Comparison of ENCODE assay signal across 9 mouse cellular contexts in the genomic region with DNA sequence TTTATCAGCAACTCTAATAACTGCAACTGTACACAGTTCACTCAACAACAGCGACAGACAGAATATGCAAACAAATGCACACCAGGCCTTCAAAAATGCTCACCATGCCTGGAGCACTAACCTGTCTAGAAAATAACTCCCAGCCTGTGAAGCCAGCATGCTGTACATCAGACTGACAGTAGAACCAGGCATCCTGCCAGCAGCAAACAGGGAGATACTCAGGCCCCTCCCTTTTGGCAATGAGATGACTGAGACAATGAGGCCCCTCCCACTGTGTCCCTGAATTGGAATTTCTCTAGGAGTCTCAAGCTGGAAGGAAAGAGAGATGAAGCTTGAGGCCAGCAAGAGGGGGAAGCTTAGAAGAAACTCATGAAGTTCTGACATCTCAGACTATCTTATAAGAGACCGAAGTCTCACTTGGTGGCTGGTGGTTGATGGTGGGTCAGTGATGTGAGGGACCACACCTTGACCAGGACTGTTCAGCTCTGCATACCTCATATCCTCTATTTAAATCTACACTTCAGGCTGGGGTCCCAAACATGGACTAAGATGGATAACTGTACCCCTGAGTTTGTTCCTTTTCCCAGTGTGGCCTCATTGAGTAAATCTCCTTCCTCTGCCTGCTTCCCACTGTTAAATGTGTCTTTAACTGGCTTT.
DNase-seq lines count a peak whose midpoint lies in the region; ATAC-seq lines count a peak whose summit lies in the region.
"Had no signal": no experiment of that assay in that cellular context is flagged by ENCODE, and none has a peak within 500 bp of the region (broad histone marks: within the 10 kb centered on the region; RNA-seq: fewer than 3 reads in every experiment).

No protein-coding gene starts in this region.

- H3K9me3 ChIP-seq in heart, embryonic 11.5 days (replicated peaks; ENCODE audit: control insufficient read depth, low read length), result no peaks in the 10 kb centered on the region
- no peaks in the 10 kb centered on the region for H3K9me3 ChIP-seq in embryonic facial prominence, embryonic 14.5 days (ENCODE audit: control insufficient read depth, low read length)
- no peaks in the 10 kb centered on the region for H3K9me3 ChIP-seq in intestine, embryonic 16.5 days (ENCODE audit: control insufficient read depth, low read length)
- H3K9me3 ChIP-seq: megakaryocyte, embryonic 14.5 days had no signal

- peak; percentile 95 for DNase-seq in heart, adult 11 months
- peak; percentile 39 for DNase-seq in ZHBTc4 (ENCODE audit: low read depth, low spot score)
- DNase-seq in embryonic facial prominence, embryonic 14.5 days (ENCODE audit: low spot score), result peak; percentile 95
- DNase-seq in lung, postnatal 25 days (ENCODE audit: low spot score), result peak; percentile 38
- DNase-seq in spleen, postnatal 10 days (ENCODE audit: low spot score in 2 of 2), result no peak
- no peak for DNase-seq in spleen, postnatal 14 days (ENCODE audit: low spot score in 2 of 2)

- H3K4me1 ChIP-seq in heart, embryonic 11.5 days (ENCODE audit: control insufficient read depth, insufficient read depth, low read length), result no peaks in the 10 kb centered on the region
- H3K4me1 ChIP-seq in embryonic facial prominence, embryonic 14.5 days (ENCODE audit: control insufficient read depth, insufficient read depth, low read length), result peaks cover 13% of the 10 kb centered on the region
- peaks cover 14% of the 10 kb centered on the region for H3K4me1 ChIP-seq in intestine, embryonic 16.5 days (ENCODE audit: control insufficient read depth, insufficient read depth, low read length)
- H3K4me1 ChIP-seq: megakaryocyte, embryonic 14.5 days had no signal

- H3K27me3 ChIP-seq in heart, embryonic 11.5 days (ENCODE audit: control insufficient read depth, insufficient read depth, low read length), result no peaks in the 10 kb centered on the region
- H3K27me3 ChIP-seq in embryonic facial prominence, embryonic 14.5 days (replicated peaks; ENCODE audit: control insufficient read depth, insufficient read depth, low read length), result no peaks in the 10 kb centered on the region
- no peaks in the 10 kb centered on the region for H3K27me3 ChIP-seq in intestine, embryonic 16.5 days (replicated peaks; ENCODE audit: control insufficient read depth, insufficient read depth, low read length)
- H3K27me3 ChIP-seq: megakaryocyte, embryonic 14.5 days had no signal

- no peaks in the 10 kb centered on the region for H3K36me3 ChIP-seq in heart, embryonic 11.5 days (ENCODE audit: control insufficient read depth, insufficient read depth, low read length)
- no peaks in the 10 kb centered on the region for H3K36me3 ChIP-seq in embryonic facial prominence, embryonic 14.5 days (ENCODE audit: control insufficient read depth, insufficient read depth, low read length)
- H3K36me3 ChIP-seq in intestine, embryonic 16.5 days (ENCODE audit: control insufficient read depth, insufficient read depth, low read length), result no peaks in the 10 kb centered on the region

- H3K27ac ChIP-seq in heart, embryonic 11.5 days (ENCODE audit: low read depth, low read length), result no peak overlapping the region
- H3K27ac ChIP-seq in embryonic facial prominence, embryonic 14.5 days (replicated peaks; ENCODE audit: low read depth, low read length), result 0 out of 2 replicates have a peak overlapping the region, but pooled peaks have one; percentile 36
- H3K27ac ChIP-seq in intestine, embryonic 16.5 days (ENCODE audit: low read length), result no peak overlapping the region

- no peak overlapping the region for H3K4me2 ChIP-seq in heart, embryonic 11.5 days
- no peak overlapping the region for H3K4me2 ChIP-seq in embryonic facial prominence, embryonic 14.5 days (ENCODE audit: low read depth, low read length)
- no peak overlapping the region for H3K4me2 ChIP-seq in intestine, embryonic 16.5 days (ENCODE audit: low read depth, low read length)

- H3K4me3 ChIP-seq in heart, embryonic 11.5 days (ENCODE audit: low read depth, low read length), result no peak overlapping the region
- H3K4me3 ChIP-seq in embryonic facial prominence, embryonic 14.5 days (ENCODE audit: low read depth, low read length), result no peak overlapping the region
- H3K4me3 ChIP-seq in intestine, embryonic 16.5 days (ENCODE audit: low read length), result no peak overlapping the region
- H3K4me3 ChIP-seq: megakaryocyte, embryonic 14.5 days had no signal

- 90% methylated on average over 2 of the region's 2 CpGs for WGBS in heart, embryonic 11.5 days (ENCODE audit: insufficient replicate concordance)
- WGBS in embryonic facial prominence, embryonic 14.5 days, result 80% methylated on average over 2 of the region's 2 CpGs
- WGBS in intestine, embryonic 16.5 days, result 64% methylated on average over 2 of the region's 2 CpGs

- ATAC-seq in heart, embryonic 11.5 days (replicated peaks; ENCODE audit: insufficient number of reproducible peaks, low FRiP score, low TSS enrichment), result no peak
- ATAC-seq in embryonic facial prominence, embryonic 14.5 days (ENCODE audit: low read depth), result peak; percentile 77
- peak; percentile 77 for ATAC-seq in intestine, embryonic 16.5 days

- no peak overlapping the region for H3K9ac ChIP-seq in heart, embryonic 11.5 days (ENCODE audit: low read depth, low read length)
- H3K9ac ChIP-seq in embryonic facial prominence, embryonic 14.5 days (ENCODE audit: low read depth, low read length), result no peak overlapping the region
- H3K9ac ChIP-seq in intestine, embryonic 16.5 days (ENCODE audit: low read depth, low read length), result no peak overlapping the region

Comparison
In these comparisons a context has a peak if more than half of its experiments do, and no peak if none do; other contexts are left out.
1. DNase-seq: peak in heart, adult 11 months (single experiment), ZHBTc4 (single experiment), embryonic facial prominence, embryonic 14.5 days (single experiment) and lung, postnatal 25 days (single experiment); none in spleen, postnatal 10 days (0 of 2) and spleen, postnatal 14 days (0 of 2).